Mouse (Mus musculus) urinary bladder, postnatal 4 days (tissue): Measurements from ENCODE around the gene Sugct.

Source experiments
- DNase-seq, 2 experiments: peaks; one replicate each; pipeline ENCODE4 v3.0.0; 2021 to 2022; ENCODE audit warnings: low spot score in 2 of 2

The Sugct gene

GRCm38 (mm10) chr13:17694911-17695699, at the start of gene Sugct, which contains the start of gene Mplkip:
TSS of gene Sugct (minus strand) at chr13:17695553.
TSS of gene Mplkip (plus strand) at chr13:17695192.
- DNase-seq, result peak; percentile 100

GRCm38 (mm10) chr13:17728798-17729197, 33.4 kb upstream of the Sugct start:
- DNase-seq, result no peak

GRCm38 (mm10) chr13:17727922-17728321, 32.6 kb upstream of the Sugct start:
- DNase-seq, result no peak

GRCm38 (mm10) chr13:17717357-17717756, 22.0 kb upstream of the Sugct start:
- no peak for DNase-seq

GRCm38 (mm10) chr13:17708784-17709311, 13.5 kb upstream of the Sugct start:
- DNase-seq, result no peak

- DNase-seq, result no peak
Measured at GRCm38 (mm10) chr13:17705188-17705826, 10.0 kb upstream of the Sugct start.

- no peak for DNase-seq
Measured at GRCm38 (mm10) chr13:17702311-17702710, 7.0 kb upstream of the Sugct start.

GRCm38 (mm10) chr13:17701322-17701721, 6.0 kb upstream of the Sugct start:
- no peak for DNase-seq

- no peak for DNase-seq
Measured at GRCm38 (mm10) chr13:17700090-17700715, 4.8 kb upstream of the Sugct start.

GRCm38 (mm10) chr13:17695898-17696580, 686 bp upstream of the Sugct start:
- no peak for DNase-seq

GRCm38 (mm10) chr13:17694414-17694813, 939 bp downstream of the Sugct start:
- no peak for DNase-seq

- no peak for DNase-seq
Measured at GRCm38 (mm10) chr13:17693816-17694215, 1.5 kb downstream of the Sugct start.

- DNase-seq, result no peak
Measured at GRCm38 (mm10) chr13:17691436-17691835, 3.9 kb downstream of the Sugct start.

GRCm38 (mm10) chr13:17690686-17691085, 4.7 kb downstream of the Sugct start:
- no peak for DNase-seq

- DNase-seq, result no peak
Measured at GRCm38 (mm10) chr13:17689461-17689860, 5.9 kb downstream of the Sugct start.

- no peak for DNase-seq
Measured at GRCm38 (mm10) chr13:17671122-17671521, 24.2 kb downstream of the Sugct start.

- DNase-seq, result no peak
Measured at GRCm38 (mm10) chr13:17667380-17667779, 28.0 kb downstream of the Sugct start.

GRCm38 (mm10) chr13:17642294-17642693, 53.1 kb downstream of the Sugct start:
- no peak for DNase-seq

GRCm38 (mm10) chr13:17638008-17638407, 57.3 kb downstream of the Sugct start:
- DNase-seq, result no peak

- no peak for DNase-seq
Measured at GRCm38 (mm10) chr13:17627108-17627507, 68.2 kb downstream of the Sugct start.

- no peak for DNase-seq
Measured at GRCm38 (mm10) chr13:17624976-17625375, 70.4 kb downstream of the Sugct start.

GRCm38 (mm10) chr13:17606217-17606616, 89.1 kb downstream of the Sugct start:
- no peak for DNase-seq
